Mouse (Mus musculus): ENCODE measurements around the gene Tpp2. TPM values are rescaled to one million over a fixed set of nuclear protein-coding genes. Genes with fewer than 3 reads are reported as not detected.
"Not testable (repeated sequence)": the region's sequence is repeated elsewhere in the genome, so short reads cannot be mapped to it uniquely, and the experiment has no call there.

Tpp2 gene
- 80.4 and 87.1 TPM in 2 replicates for polyA plus RNA-seq (2011; ENCODE audit: insufficient read length, low read depth, missing spikeins)

DNA sequence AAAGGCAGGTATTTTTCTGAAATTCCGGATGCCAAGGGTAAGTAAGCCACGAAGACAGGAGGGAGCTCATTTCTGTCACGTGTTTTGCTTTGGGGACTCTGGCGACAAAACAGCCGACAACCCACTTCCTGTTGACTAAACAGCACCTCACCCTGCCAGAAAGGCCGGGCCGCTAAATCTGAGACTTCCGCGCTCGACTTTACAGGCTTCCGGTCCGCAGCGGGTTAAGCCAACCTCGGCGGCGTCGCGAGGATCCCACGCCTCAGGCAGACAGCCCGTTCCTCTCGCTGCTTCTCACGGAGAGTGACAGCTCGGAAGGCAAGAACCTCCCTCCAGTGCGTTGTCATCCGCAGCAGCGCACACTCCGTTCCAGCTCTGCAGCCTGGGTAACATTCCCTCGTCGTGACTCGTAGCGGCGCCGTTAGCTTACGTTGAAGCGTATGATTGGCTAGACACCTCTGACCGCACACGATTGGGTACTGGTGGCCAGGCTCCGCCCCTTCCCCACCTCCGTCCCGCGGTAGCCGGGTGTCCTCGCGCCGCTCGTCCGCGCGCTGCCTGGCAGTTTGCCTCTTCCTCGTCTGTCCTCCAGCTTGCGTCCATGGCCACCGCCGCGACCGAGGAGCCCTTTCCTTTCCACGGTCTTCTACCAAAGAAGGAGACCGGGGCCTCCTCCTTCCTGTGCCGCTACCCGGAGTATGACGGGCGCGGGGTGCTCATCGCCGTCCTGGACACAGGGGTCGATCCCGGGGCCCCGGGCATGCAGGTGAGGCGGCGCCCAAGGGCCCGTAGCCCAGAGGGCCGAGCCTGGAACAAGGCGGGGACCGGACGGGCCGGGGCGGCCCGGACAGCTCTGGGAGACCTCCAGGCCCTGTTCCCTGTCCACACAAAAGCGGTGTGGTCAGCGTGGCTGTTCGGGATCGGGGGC lies at the start of gene Tpp2:
Tpp2 (plus strand) TSS at position 160 of the 928 bp plus-strand sequence.
- H3K27ac ChIP-seq (ENCODE audit: insufficient read depth, low read length): peak within 1 kb of the TSS; percentile 74
- TF ChIP-seq POLR2A (IDR thresholded peaks at IDR 0.05; ENCODE audit: low read depth, low read length) (peak; percentile 88), CTCF (IDR thresholded peaks at IDR 0.05; ENCODE audit: borderline replicate concordance, insufficient read depth, low read length) (no peak)
- no peaks in the 10 kb centered on the region; the same call in 1 of the 2 replicates for H3K4me1 ChIP-seq (ENCODE audit: control insufficient read depth, insufficient read depth, low read length)
- peak within 1 kb of the TSS; percentile 74 for H3K4me3 ChIP-seq (ENCODE audit: insufficient read depth, low read length)

DNA sequence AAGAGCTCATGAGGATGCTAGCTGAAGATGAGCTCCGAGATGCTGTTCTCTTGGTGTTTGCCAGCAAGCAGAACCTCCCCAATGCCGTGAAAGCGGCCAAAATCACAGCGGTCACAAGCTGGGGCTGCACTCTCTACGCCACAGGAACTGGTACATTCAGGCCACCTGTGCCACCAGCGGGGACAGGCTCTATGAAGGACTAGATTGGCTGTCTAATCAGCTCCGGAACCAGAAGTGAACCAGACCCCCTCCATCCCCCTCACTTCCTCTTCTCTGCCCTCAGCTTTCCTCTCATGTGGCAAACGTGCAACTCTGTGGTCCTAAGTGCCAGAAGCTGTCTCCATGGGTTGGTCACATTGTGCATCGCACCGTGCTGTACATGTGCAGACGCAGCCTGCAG lies 45.1 kb upstream of the Tpp2 start:
- H3K27ac ChIP-seq (ENCODE audit: insufficient read depth, low read length); H3K4me3 ChIP-seq (ENCODE audit: insufficient read depth, low read length); H3K4me1 ChIP-seq (ENCODE audit: control insufficient read depth, insufficient read depth, low read length): not testable (repeated sequence)

DNA sequence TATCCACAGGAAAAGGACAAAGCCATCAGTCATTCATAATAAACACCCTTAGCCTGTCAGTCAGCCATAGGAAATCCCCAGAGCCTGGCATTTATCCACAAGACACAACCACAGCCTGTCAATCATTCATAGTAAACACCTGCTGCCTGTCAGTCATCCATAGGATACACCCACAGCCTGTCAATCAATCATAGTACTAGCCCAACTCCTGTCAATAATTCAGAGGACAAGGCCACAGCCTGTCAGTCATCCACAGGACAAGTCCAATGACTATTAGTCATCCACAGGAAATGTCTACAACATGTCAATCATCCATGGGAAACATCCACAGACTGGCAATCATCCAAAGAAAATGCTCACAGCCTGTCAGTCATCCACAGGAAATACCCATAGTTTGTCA lies 37.7 kb upstream of the Tpp2 start:
- no peak overlapping the region for H3K27ac ChIP-seq (ENCODE audit: insufficient read depth, low read length)
- H3K4me1 ChIP-seq (ENCODE audit: control insufficient read depth, insufficient read depth, low read length): no peaks in the 10 kb centered on the region
- TF ChIP-seq POLR2A (IDR thresholded peaks at IDR 0.05; ENCODE audit: low read depth, low read length) (no peak), CTCF (IDR thresholded peaks at IDR 0.05; ENCODE audit: borderline replicate concordance, insufficient read depth, low read length) (no peak)
- H3K4me3 ChIP-seq (ENCODE audit: insufficient read depth, low read length): no peak overlapping the region

DNA sequence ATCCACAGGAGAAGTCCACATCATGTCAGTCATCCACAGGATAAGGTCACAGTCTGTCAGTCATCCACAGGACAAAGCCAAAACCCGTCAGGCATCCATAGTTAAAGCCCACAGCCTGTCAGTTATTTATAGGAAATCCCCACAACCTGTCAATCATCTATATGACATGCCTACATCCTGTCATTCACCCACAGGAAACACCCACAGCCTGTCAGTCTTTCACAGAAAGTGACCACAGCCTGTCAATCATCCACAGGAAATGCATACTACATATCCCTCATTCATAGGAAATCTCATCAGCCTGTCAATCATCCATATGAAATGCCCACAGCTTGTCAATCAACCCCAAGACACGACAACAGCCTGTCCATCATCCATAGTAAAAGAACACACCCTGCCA lies 36.3 kb upstream of the Tpp2 start:
- no peaks in the 10 kb centered on the region for H3K4me1 ChIP-seq (ENCODE audit: control insufficient read depth, insufficient read depth, low read length)
- H3K27ac ChIP-seq (ENCODE audit: insufficient read depth, low read length): no peak overlapping the region
- no peak for TF ChIP-seq CTCF (IDR thresholded peaks at IDR 0.05; ENCODE audit: borderline replicate concordance, insufficient read depth, low read length)
- no peak for TF ChIP-seq POLR2A (IDR thresholded peaks at IDR 0.05; ENCODE audit: low read depth, low read length)
- H3K4me3 ChIP-seq (ENCODE audit: insufficient read depth, low read length): no peak overlapping the region

DNA sequence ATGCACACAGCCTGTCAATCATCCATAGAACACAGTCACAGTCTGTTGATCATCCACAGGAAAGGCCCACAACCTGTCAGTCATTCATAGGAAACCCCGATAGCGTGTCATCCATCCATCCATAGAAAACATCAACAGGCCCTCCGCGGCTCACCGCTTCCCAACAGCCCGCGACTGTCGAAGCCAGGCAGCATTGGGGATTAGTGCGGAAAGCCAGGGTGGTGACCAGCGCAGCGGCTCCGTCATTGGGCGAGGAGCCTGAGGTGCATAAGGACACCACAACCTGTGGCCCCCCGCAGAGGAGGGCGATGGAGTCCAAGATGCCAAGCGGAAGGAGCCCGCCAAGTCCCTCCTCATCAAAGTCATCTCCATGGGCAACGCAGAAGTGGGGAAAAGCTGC lies 35.5 kb upstream of the Tpp2 start:
- H3K4me3 ChIP-seq (ENCODE audit: insufficient read depth, low read length): no peak overlapping the region
- no peak overlapping the region for H3K27ac ChIP-seq (ENCODE audit: insufficient read depth, low read length)
- TF ChIP-seq CTCF (IDR thresholded peaks at IDR 0.05; ENCODE audit: borderline replicate concordance, insufficient read depth, low read length) (no peak), POLR2A (IDR thresholded peaks at IDR 0.05; ENCODE audit: low read depth, low read length) (no peak)

DNA sequence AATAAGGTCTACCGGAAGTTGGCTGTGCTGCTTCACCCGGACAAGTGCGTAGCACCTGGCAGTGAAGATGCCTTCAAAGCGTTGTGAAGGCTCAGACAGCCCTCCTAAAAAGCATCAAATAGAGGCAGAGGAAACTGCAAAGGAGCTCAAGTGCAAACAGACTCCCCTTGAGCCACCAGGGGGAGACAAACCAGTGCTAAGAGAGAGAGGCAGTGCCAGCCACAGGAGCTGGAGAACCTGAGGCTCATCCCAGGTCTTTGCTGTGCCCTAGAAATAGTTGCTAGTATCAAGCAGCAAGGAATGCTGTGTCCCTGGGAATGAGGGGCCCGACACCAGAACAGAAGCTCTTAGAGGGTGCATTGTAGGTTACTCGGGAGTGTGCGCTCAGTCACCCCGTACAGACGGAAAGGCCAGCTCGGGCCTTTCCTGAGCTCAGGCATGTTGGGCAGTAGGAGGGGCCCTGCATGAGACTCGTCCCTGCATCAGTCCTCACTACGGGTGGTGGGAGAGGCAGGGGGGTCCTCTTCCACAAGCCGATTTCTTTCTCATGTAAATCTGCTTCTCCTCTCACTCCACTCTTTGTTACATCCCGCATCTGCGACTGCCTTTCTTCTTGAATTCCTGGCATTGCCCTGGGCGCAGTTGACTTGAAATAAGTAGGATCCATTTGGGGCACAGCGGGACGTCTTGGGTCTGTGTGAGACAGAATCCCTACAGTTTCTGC lies 34.3 kb upstream of the Tpp2 start:
- Histone ChIP-seq H3K4me3 (ENCODE audit: insufficient read depth, low read length) (no peak overlapping the region), H3K27ac (ENCODE audit: insufficient read depth, low read length) (no peak overlapping the region)
- no peak for TF ChIP-seq POLR2A (IDR thresholded peaks at IDR 0.05; ENCODE audit: low read depth, low read length)
- TF ChIP-seq CTCF (IDR thresholded peaks at IDR 0.05; ENCODE audit: borderline replicate concordance, insufficient read depth, low read length): peak; percentile 61

More for the DNA sequence above, 35.5 kb upstream of the Tpp2 start:
- no peaks in the 10 kb centered on the region for H3K4me1 ChIP-seq (ENCODE audit: control insufficient read depth, insufficient read depth, low read length)

DNA sequence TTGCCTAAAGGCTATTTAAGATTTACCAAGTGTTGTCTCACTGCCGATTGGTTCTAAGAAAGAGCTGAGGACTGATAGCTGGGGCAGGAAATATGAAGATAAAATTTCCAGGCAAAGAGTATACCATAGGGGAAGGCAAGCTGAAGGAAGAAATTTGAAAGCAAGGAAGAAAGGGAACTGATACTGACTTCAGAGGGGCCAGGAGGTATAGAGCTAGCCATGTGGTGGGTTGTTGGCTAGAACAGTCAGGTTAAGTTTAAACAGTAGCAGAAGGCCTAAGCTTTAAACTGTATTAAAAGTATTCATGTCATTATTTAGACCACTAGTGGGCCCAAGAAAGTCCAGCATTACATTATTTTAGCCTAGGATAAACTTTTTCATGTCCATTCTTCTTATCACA lies 31.0 kb upstream of the Tpp2 start:
- no peak for TF ChIP-seq POLR2A (IDR thresholded peaks at IDR 0.05; ENCODE audit: low read depth, low read length)
- no peak for TF ChIP-seq CTCF (IDR thresholded peaks at IDR 0.05; ENCODE audit: borderline replicate concordance, insufficient read depth, low read length)
- no peak overlapping the region for H3K4me3 ChIP-seq (ENCODE audit: insufficient read depth, low read length)
- no peaks in the 10 kb centered on the region for H3K4me1 ChIP-seq (ENCODE audit: control insufficient read depth, insufficient read depth, low read length)
- H3K27ac ChIP-seq (ENCODE audit: insufficient read depth, low read length): no peak overlapping the region

More for the DNA sequence above, 34.3 kb upstream of the Tpp2 start:
- no peaks in the 10 kb centered on the region for H3K4me1 ChIP-seq (ENCODE audit: control insufficient read depth, insufficient read depth, low read length)

DNA sequence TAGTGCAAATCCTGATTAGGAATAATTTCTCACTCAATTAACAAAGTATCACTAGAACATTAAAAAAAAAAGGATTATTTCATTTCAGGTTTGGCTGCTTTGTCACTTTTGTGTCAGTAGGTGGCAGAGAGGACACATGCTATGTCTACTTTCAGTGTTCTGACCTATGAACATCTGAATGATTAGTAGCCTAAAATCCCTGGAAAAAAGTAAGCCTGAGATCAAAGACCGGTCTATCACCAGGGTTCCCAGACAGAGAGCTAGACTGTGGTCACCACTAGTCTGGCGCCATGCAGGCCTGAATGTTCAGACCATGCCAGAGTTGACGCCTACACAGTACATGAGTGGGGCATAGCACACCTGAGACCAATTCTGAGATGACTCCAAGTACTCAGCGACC lies 30.6 kb upstream of the Tpp2 start:
- Histone ChIP-seq H3K4me1 (ENCODE audit: control insufficient read depth, insufficient read depth, low read length) (no peaks in the 10 kb centered on the region), H3K4me3 (ENCODE audit: insufficient read depth, low read length) (no peak overlapping the region), H3K27ac (ENCODE audit: insufficient read depth, low read length) (no peak overlapping the region)
- TF ChIP-seq CTCF (IDR thresholded peaks at IDR 0.05; ENCODE audit: borderline replicate concordance, insufficient read depth, low read length) (no peak), POLR2A (IDR thresholded peaks at IDR 0.05; ENCODE audit: low read depth, low read length) (no peak)

DNA sequence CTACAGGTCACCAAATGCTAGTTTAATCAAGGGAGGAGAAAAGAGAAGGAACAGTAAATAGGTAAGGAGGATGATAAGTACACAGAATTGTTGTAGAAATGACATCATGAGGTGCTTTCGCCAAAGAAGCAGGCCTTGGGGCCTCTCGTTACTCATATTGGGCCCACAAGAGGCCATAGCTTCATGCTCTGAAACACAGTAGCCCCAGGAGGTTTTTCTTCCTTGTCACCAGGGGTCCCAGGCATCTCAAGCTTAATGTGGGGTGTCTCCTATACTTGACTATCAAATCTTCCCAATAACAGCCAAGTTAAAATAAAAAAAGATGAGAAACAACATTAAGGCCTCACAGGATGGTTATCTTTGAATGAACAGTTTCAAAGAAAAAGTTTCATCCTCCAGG lies 18.0 kb upstream of the Tpp2 start:
- TF ChIP-seq CTCF (IDR thresholded peaks at IDR 0.05; ENCODE audit: borderline replicate concordance, insufficient read depth, low read length) (no peak), POLR2A (IDR thresholded peaks at IDR 0.05; ENCODE audit: low read depth, low read length) (no peak)
- Histone ChIP-seq H3K4me3 (ENCODE audit: insufficient read depth, low read length) (no peak overlapping the region), H3K4me1 (ENCODE audit: control insufficient read depth, insufficient read depth, low read length) (no peaks in the 10 kb centered on the region)

DNA sequence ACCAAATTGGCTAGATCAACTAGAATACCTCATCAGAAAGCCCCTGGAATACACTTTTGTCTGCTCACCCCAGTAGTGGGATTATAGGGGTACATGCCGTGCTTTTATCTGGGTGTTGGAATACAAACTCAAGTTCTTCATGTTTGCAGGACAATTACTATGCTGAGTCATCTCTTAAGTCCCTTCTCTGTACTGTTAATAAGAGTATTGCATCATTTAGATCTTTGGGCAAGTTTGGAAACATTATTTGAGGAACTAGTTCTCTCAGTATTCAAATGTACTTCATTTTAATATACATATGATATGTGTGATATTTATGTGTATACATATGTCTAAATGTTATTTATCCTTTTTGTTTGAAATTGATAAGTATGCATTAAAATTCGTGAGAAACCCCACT lies 16.6 kb upstream of the Tpp2 start:
- TF ChIP-seq POLR2A (IDR thresholded peaks at IDR 0.05; ENCODE audit: low read depth, low read length) (no peak), CTCF (IDR thresholded peaks at IDR 0.05; ENCODE audit: borderline replicate concordance, insufficient read depth, low read length) (no peak)
- Histone ChIP-seq H3K27ac (ENCODE audit: insufficient read depth, low read length) (no peak overlapping the region), H3K4me1 (ENCODE audit: control insufficient read depth, insufficient read depth, low read length) (no peaks in the 10 kb centered on the region), H3K4me3 (ENCODE audit: insufficient read depth, low read length) (no peak overlapping the region)

More for the DNA sequence above, 18.0 kb upstream of the Tpp2 start:
- H3K27ac ChIP-seq (ENCODE audit: insufficient read depth, low read length): no peak overlapping the region

Measured in embryonic fibroblast, embryonic 13.5 days (primary cell).